Mouse (Mus musculus): ENCODE results near the gene H6pd.
"Not testable (repeated sequence)": the region's sequence is repeated elsewhere in the genome, so short reads cannot be mapped to it uniquely, and the experiment has no call there.

Gene H6pd

DNA sequence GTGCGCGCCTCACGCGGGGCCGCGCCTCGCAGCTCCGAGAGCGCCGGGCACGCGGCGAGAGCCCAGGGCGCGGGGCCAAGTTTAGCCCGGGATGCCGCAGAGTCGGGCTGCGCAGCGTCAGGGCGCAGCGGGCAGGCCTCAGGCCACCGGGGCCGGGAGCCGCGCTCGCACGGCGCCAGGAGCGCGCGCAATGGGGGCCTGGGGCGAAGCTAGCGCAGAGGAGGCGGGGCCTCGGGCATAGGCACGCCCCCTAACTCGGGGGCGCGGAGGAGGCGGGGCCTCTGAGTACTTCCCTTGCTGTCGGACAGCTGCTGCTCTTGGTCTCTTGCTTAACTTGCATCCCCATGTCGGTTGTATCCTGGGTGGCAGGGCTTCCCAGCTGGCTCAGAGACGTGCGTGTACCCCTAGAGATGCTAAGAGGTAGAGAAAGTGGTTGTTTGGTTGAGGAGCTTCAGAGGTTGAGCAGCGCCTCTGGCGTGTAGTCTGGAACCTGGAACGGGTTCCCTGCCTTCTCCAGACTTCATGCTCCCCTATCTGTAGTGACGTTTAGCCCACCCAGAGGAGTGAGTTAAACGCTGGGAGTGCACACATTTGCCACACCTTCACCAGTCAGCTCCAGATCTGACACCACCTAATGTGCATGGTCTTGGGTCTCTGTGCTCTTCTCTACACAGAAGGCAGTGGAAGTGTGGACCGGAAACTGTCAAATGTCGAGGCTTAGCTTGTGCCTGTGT, at the start of gene H6pd:
H6pd (minus strand) TSS at position 171 of the 734 bp plus-strand sequence.
- peak; percentile 54 for DNase-seq (ENCODE audit: low spot score)

- no peak for DNase-seq (ENCODE audit: low spot score)
Measured at GRCm38 (mm10) chr4:150057722-150058121, 48.9 kb upstream of the H6pd start.

GRCm38 (mm10) chr4:150056171-150056570, 47.3 kb upstream of the H6pd start:
- DNase-seq (ENCODE audit: low spot score) = no peak

DNA sequence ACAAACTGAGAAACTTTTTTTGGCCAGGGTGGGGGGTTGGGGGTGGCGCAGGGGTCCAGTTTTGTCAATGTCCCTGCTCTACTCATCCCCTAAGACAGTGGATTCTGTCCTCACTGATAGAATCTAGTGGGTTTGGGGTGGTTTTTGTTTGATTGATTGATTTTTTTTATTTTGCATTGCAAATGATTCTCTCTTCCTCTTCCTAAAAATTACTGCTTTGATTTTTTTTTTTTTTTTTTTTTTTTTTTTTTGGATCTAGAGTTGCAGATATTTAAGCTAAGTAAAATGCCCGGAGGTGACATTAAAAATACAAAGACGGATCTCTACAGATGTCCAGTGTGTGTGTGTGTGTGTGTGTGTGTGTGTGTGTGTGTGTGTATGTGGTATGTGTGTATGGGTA, 43.6 kb upstream of the H6pd start:
- no peak for DNase-seq (ENCODE audit: low spot score)

DNA sequence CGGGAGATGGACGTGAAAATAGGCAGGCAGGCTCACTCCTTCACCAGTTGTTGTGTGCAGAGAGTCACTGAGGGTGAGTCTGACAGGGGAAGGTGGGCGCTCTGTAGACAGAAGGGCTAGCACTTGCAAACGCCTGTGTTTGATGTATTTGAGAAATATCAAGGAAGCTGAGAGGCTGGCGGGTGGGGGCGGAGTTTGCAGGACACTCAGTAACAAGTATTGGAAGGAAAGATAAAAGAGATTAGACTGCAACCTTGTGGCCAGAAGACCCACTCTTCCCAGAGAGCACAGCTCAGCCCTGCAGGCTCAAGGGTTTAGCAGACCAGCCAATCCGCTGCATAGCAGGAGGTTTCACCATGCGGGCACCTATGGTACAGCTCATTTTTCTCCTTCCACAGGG, 42.7 kb upstream of the H6pd start:
- no peak for DNase-seq (ENCODE audit: low spot score)

- DNase-seq (ENCODE audit: low spot score) = no peak
Measured at GRCm38 (mm10) chr4:150049564-150050226, 40.9 kb upstream of the H6pd start.

DNA sequence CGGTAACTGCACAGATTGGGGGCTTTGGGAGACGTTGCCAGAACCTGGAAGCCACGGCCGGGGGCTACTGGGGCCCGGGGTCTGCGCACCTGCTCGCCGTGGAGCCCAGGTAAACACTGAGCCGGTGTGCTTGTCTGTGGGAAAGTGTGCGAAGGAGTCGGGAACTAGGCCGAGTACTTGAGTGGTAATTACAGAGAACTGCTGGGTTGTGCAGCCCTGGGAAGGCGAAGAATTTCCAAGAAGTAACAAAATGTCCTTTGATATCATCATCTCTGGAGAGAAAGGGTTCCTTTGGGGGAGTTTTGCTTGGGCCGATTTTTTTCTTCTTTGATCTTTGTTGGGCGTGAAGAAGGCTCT, 40.3 kb upstream of the H6pd start:
- DNase-seq (ENCODE audit: low spot score) = no peak

- no peak for DNase-seq (ENCODE audit: low spot score)
Measured at GRCm38 (mm10) chr4:150048478-150049156, 39.8 kb upstream of the H6pd start.

DNA sequence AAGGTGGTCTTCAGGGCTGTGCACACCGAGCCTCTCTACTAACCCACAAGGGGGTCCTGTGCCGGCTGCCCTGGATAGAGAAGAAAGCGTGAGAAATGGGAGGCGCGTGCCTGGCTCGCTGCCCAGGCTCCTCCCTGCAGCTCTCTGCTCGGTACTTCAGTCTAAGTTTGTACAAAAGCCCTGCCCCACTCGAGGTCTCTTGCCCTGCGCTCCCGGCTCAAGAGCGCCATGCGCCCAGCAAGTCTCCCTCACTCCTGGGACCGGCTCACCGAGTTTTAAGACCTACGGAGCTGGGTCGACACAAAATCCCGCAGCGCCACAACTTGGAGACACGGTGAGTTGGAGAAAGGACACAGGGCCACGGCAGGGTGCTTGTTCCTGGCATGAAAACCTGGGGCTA, 39.2 kb upstream of the H6pd start:
- no peak for DNase-seq (ENCODE audit: low spot score)

DNA sequence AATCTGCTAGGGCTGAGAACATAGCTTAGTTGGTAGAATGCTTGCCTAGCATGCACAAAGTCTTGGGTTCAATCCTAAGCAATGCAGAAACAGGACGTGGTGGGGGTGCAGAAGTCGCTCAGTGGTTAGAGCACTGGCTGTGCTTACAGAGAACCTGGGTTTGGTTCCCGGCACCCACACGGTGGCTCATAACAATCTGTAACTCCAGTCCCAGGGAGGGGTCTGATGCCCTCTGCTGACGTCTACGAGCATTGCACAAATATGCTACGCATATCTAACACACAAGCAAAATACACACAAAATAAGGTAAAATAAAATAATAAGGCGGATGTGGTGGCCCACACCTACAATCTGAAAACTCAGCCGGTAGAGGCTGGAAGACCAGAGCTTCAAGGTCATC, 34.8 kb upstream of the H6pd start:
- DNase-seq (ENCODE audit: low spot score) = no peak

GRCm38 (mm10) chr4:150041346-150042110, 32.7 kb upstream of the H6pd start:
- DNase-seq (ENCODE audit: low spot score) = no peak

- DNase-seq (ENCODE audit: low spot score) = not testable (repeated sequence)
Measured at GRCm38 (mm10) chr4:150040856-150041255, 32.0 kb upstream of the H6pd start.

- no peak for DNase-seq (ENCODE audit: low spot score)
Measured at GRCm38 (mm10) chr4:150040003-150040581, 31.3 kb upstream of the H6pd start.

GRCm38 (mm10) chr4:150038533-150038932, 29.7 kb upstream of the H6pd start:
- no peak for DNase-seq (ENCODE audit: low spot score)

DNA sequence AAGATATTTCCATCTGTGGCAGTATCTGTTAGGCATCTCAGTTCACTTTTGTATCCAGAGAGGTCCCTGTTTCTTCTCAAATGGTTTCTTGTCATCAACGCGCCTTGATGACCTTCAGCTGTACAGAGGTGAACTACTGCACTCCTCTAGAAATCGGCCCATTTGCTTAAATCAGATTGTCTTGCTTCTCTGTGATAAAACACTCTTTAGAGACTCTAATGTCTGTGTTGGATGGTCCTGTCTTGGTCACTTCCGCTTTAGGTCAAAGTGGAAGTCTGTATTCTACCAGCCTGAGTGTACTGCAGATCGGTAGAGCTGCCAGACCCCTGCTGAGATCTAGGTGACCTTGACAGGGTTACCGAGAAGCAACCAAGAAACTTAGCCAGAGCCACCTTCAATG, 27.3 kb upstream of the H6pd start:
- DNase-seq (ENCODE audit: low spot score) = no peak

GRCm38 (mm10) chr4:150035280-150035679, 26.5 kb upstream of the H6pd start:
- DNase-seq (ENCODE audit: low spot score) = peak; percentile 79

GRCm38 (mm10) chr4:150033261-150033671, 24.4 kb upstream of the H6pd start:
- DNase-seq (ENCODE audit: low spot score) = no peak

DNA sequence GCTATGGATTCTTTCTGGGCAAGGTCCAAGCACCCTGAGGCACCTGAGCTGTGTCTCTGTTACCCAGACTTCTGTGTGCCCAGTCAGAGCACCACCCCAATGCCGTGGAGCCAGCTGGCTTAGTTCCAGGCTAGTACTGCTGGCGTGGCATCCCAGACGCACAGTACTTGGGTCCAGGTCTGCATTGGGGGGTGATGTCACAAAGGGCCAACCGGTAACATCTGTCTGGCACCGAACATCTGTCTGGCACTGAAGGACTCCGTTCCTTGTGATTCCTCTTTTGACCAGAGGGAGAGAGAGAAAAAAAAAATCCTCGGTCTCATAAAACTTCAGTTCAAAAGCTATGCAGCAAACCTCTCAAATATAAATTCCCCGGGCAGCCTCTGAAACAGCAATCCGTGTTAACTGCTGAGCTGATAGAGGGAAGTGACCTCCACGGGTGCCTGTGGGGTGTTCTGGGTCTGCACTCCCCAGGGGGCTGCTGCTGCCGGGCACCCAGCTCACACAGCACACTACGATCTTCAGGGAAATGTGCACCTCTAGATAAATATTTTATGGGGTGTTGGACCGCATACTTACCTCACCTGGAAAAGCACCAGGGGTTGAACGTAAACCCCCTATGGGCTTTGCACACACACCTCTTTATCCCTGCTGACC, 22.5 kb upstream of the H6pd start:
- no peak for DNase-seq (ENCODE audit: low spot score)

GRCm38 (mm10) chr4:150030449-150031233, 21.8 kb upstream of the H6pd start:
- no peak for DNase-seq (ENCODE audit: low spot score)

- no peak for DNase-seq (ENCODE audit: low spot score)
Measured at GRCm38 (mm10) chr4:150029885-150030284, 21.1 kb upstream of the H6pd start.

GRCm38 (mm10) chr4:150023518-150023917, 14.7 kb upstream of the H6pd start:
- no peak for DNase-seq (ENCODE audit: low spot score)
